Mouse (Mus musculus): Measurements from ENCODE around the gene Klk1b4.
"Not testable (repeated sequence)": the region's sequence is repeated elsewhere in the genome, so short reads cannot be mapped to it uniquely, and the experiment has no call there.

Gene Klk1b4

GRCm38 (mm10) chr7:44207135-44207534 is at the start of gene Klk1b4:
Klk1b4 (plus strand) TSS chr7:44207435.
- not testable (repeated sequence) for DNase-seq (ENCODE audit: low spot score)

- no peak for DNase-seq (ENCODE audit: low spot score)
Observed at GRCm38 (mm10) chr7:44179299-44180045, 27.8 kb upstream of the Klk1b4 start.

GRCm38 (mm10) chr7:44186516-44186915 is 20.7 kb upstream of the Klk1b4 start:
- not testable (repeated sequence) for DNase-seq (ENCODE audit: low spot score)

- peak; percentile 18 for DNase-seq (ENCODE audit: low spot score)
Observed at GRCm38 (mm10) chr7:44187936-44188335, 19.3 kb upstream of the Klk1b4 start, which contains the start of gene Klk1b24. Klk1b24 (plus strand) TSS chr7:44188236.

- DNase-seq (ENCODE audit: low spot score): not testable (repeated sequence)
Observed at GRCm38 (mm10) chr7:44193466-44193865, 13.8 kb upstream of the Klk1b4 start.

GRCm38 (mm10) chr7:44197891-44198290 is 9.3 kb upstream of the Klk1b4 start, which contains the start of gene Klk1b3:
Klk1b3 (plus strand) TSS chr7:44198191.
- no peak for DNase-seq (ENCODE audit: low spot score)

- no peak for DNase-seq (ENCODE audit: low spot score)
Observed at GRCm38 (mm10) chr7:44208307-44208706, 1.1 kb downstream of the Klk1b4 start.

GRCm38 (mm10) chr7:44215645-44216044 is 8.4 kb downstream of the Klk1b4 start, which contains the start of gene Klk1b5:
Klk1b5 (plus strand) TSS chr7:44215945.
- no peak for DNase-seq (ENCODE audit: low spot score)

- not testable (repeated sequence) for DNase-seq (ENCODE audit: low spot score)
Observed at GRCm38 (mm10) chr7:44221601-44222000, 14.4 kb downstream of the Klk1b4 start.

- not testable (repeated sequence) for DNase-seq (ENCODE audit: low spot score)
Observed at GRCm38 (mm10) chr7:44222335-44222734, 15.1 kb downstream of the Klk1b4 start.

- no peak for DNase-seq (ENCODE audit: low spot score)
Observed at GRCm38 (mm10) chr7:44225076-44225475, 17.8 kb downstream of the Klk1b4 start, which contains the start of gene Klk1. Klk1 (plus strand) TSS chr7:44225360.

- DNase-seq (ENCODE audit: low spot score): no peak
Observed at GRCm38 (mm10) chr7:44235909-44236308, 28.7 kb downstream of the Klk1b4 start, which contains the start of gene Gm36864. Gm36864 (plus strand) TSS chr7:44236177.

- no peak for DNase-seq (ENCODE audit: low spot score)
Observed at GRCm38 (mm10) chr7:44239913-44240312, 32.7 kb downstream of the Klk1b4 start.

GRCm38 (mm10) chr7:44240712-44241111 is 33.5 kb downstream of the Klk1b4 start:
- DNase-seq (ENCODE audit: low spot score): no peak

- DNase-seq (ENCODE audit: low spot score): no peak
Observed at GRCm38 (mm10) chr7:44241163-44241562, 33.9 kb downstream of the Klk1b4 start.

- DNase-seq (ENCODE audit: low spot score): no peak
Observed at GRCm38 (mm10) chr7:44244080-44244479, 36.8 kb downstream of the Klk1b4 start.

- peak; percentile 91 for DNase-seq (ENCODE audit: low spot score)
Observed at GRCm38 (mm10) chr7:44246055-44246983, 39.1 kb downstream of the Klk1b4 start, which contains the start of the genes 1700028J19Rik and 2410002F23Rik. 1700028J19Rik (minus strand) TSS chr7:44246695. 2410002F23Rik (plus strand) TSS chr7:44246722.

- peak; percentile 73 for DNase-seq (ENCODE audit: low spot score)
Observed at GRCm38 (mm10) chr7:44246984-44247470, 39.8 kb downstream of the Klk1b4 start.

GRCm38 (mm10) chr7:44247971-44248370 is 40.7 kb downstream of the Klk1b4 start:
- no peak for DNase-seq (ENCODE audit: low spot score)

- no peak for DNase-seq (ENCODE audit: low spot score)
Observed at GRCm38 (mm10) chr7:44249248-44249647, 42.0 kb downstream of the Klk1b4 start.

- not testable (repeated sequence) for DNase-seq (ENCODE audit: low spot score)
Observed at GRCm38 (mm10) chr7:44250732-44251275, 43.6 kb downstream of the Klk1b4 start.

All from testis, postnatal 14 days (tissue).